7 mouse cellular contexts compared by ENCODE assay signal in the genomic region with DNA sequence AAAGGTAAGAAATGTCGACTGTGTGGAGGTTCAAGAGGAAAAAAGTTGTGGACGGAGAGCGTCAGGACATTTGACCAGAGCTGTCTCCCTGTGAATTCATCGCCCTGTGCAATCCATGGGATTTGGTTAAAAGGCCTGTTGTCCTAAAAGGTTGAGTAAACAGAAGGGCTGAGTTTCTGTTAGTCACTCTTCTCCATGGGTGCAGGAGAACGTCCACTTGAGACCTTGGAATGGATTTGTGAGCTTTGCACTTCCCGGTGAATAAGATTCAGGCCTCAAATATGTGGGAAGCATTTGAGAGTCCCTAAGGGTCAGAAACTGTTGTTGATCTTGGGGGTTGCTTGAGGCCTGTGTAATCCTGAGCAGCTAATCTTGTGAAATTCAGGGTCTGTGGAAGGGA. TPM values are rescaled to one million over a fixed set of nuclear protein-coding genes. Genes with fewer than 3 reads are reported as not detected.
DNase-seq lines count a peak whose midpoint lies in the region; ATAC-seq and TF ChIP-seq lines count a peak whose summit lies in the region.

No protein-coding gene starts in this region.

- no peak overlapping the region for H3K27ac ChIP-seq in left cerebral cortex, adult 2 months
- H3K27ac ChIP-seq in embryonic facial prominence, embryonic 13.5 days: no peak overlapping the region
- no peak overlapping the region for H3K27ac ChIP-seq in intestine, embryonic 16.5 days (ENCODE audit: low read length)
- no peak overlapping the region for H3K27ac ChIP-seq in neural tube, embryonic 14.5 days (ENCODE audit: low read depth, low read length)

- no peaks in the 10 kb centered on the region for H3K27me3 ChIP-seq in embryonic facial prominence, embryonic 13.5 days
- no peaks in the 10 kb centered on the region for H3K27me3 ChIP-seq in intestine, embryonic 16.5 days (replicated peaks; ENCODE audit: control insufficient read depth, insufficient read depth, low read length)
- no peaks in the 10 kb centered on the region for H3K27me3 ChIP-seq in neural tube, embryonic 14.5 days (ENCODE audit: control insufficient read depth, insufficient read depth, low read length)

- no peak for DNase-seq in left cerebral cortex, adult 2 months (ENCODE audit: extremely low spot score in 1 of 2, low spot score in 2 of 2)
- DNase-seq in left cerebral cortex, postnatal 4 days: no peak
- DNase-seq in urinary bladder, postnatal 10 days (ENCODE audit: low spot score): no peak

- 0 out of 2 replicates have a peak overlapping the region, but pooled peaks have one; percentile 84 for H3K9ac ChIP-seq in embryonic facial prominence, embryonic 13.5 days
- peak overlapping the region; percentile 14; the same call in 1 of the 2 replicates for H3K9ac ChIP-seq in intestine, embryonic 16.5 days (ENCODE audit: low read depth, low read length)
- H3K9ac ChIP-seq in neural tube, embryonic 14.5 days (replicated peaks; ENCODE audit: low read depth, low read length): 0 out of 2 replicates have a peak overlapping the region, but pooled peaks have one; percentile 3

- peaks cover 12% of the 10 kb centered on the region for H3K4me1 ChIP-seq in embryonic facial prominence, embryonic 13.5 days
- H3K4me1 ChIP-seq in intestine, embryonic 16.5 days (ENCODE audit: control insufficient read depth, insufficient read depth, low read length): peaks cover 6% of the 10 kb centered on the region
- H3K4me1 ChIP-seq in neural tube, embryonic 14.5 days (ENCODE audit: control insufficient read depth, insufficient read depth, low read length): peaks cover 5% of the 10 kb centered on the region; the same call in 1 of the 2 replicates

- H3K9me3 ChIP-seq in embryonic facial prominence, embryonic 13.5 days: no peaks in the 10 kb centered on the region
- no peaks in the 10 kb centered on the region for H3K9me3 ChIP-seq in intestine, embryonic 16.5 days (ENCODE audit: control insufficient read depth, low read length)
- no peaks in the 10 kb centered on the region for H3K9me3 ChIP-seq in neural tube, embryonic 14.5 days (ENCODE audit: control insufficient read depth, low read length)

- no peak for ATAC-seq in embryonic facial prominence, embryonic 13.5 days (ENCODE audit: insufficient number of reproducible peaks, insufficient read depth, low FRiP score, low TSS enrichment, low read depth)
- no peak for ATAC-seq in intestine, embryonic 16.5 days
- no peak for ATAC-seq in neural tube, embryonic 14.5 days (ENCODE audit: low read depth)
- no peak for ATAC-seq in monocyte, adult 5-6 weeks (replicated peaks; ENCODE audit: insufficient number of reproducible peaks, low FRiP score, low TSS enrichment, poor library complexity, severe bottlenecking)

- intact Hi-C loops in left cerebral cortex, adult 2 months (cut with DNase I): no loop called here
- intact Hi-C loops in left cerebral cortex, postnatal 4 days (cut with DNase I): no loop called here

- peak overlapping the region; percentile 89 for H3K4me2 ChIP-seq in embryonic facial prominence, embryonic 13.5 days
- peak overlapping the region; percentile 51 for H3K4me2 ChIP-seq in intestine, embryonic 16.5 days (ENCODE audit: low read depth, low read length)
- peak overlapping the region; percentile 92 for H3K4me2 ChIP-seq in neural tube, embryonic 14.5 days (ENCODE audit: low read depth, low read length)

- TF ChIP-seq CTCF in left cerebral cortex, adult 2 months (IDR thresholded peaks at IDR 0.05): no peak

- 80% methylated on average over 6 of the region's 6 CpGs for WGBS in embryonic facial prominence, embryonic 13.5 days
- 69% methylated on average over 6 of the region's 6 CpGs for WGBS in intestine, embryonic 16.5 days
- 85% methylated on average over 6 of the region's 6 CpGs for WGBS in neural tube, embryonic 14.5 days

- no peaks in the 10 kb centered on the region for H3K36me3 ChIP-seq in embryonic facial prominence, embryonic 13.5 days
- H3K36me3 ChIP-seq in intestine, embryonic 16.5 days (ENCODE audit: control insufficient read depth, insufficient read depth, low read length): no peaks in the 10 kb centered on the region
- no peaks in the 10 kb centered on the region for H3K36me3 ChIP-seq in neural tube, embryonic 14.5 days (ENCODE audit: control insufficient read depth, insufficient read depth, low read length)

- peak overlapping the region; percentile 61; the same call in 1 of the 2 replicates for H3K4me3 ChIP-seq in left cerebral cortex, adult 2 months
- peak overlapping the region; percentile 81; the same call in 1 of the 2 replicates for H3K4me3 ChIP-seq in embryonic facial prominence, embryonic 13.5 days
- H3K4me3 ChIP-seq in intestine, embryonic 16.5 days (ENCODE audit: low read length): peak overlapping the region; percentile 86
- no peak overlapping the region for H3K4me3 ChIP-seq in neural tube, embryonic 14.5 days (ENCODE audit: low read depth, low read length)

RNA-seq across cellular contexts. Expression of gene Arfgef2, which starts 1.4 kb away (rescaled TPM):
- 10 to 100 TPM; 62.3 to 66.2 TPM for total RNA-seq in left cerebral cortex, adult 2 months (2021)
- 10 to 100 TPM; 34.4 to 35.3 TPM for total RNA-seq in left cerebral cortex, postnatal 4 days (2021)
- 3.5 and 3.7 TPM in 2 replicates for polyA plus RNA-seq in embryonic facial prominence, embryonic 13.5 days (2015; fragmentation: Nextera tagmentation; extraction: Ambion mirVana)
- 6.1 and 8.4 TPM in 2 replicates for polyA plus RNA-seq in intestine, embryonic 16.5 days (2015; fragmentation: Nextera tagmentation; extraction: Ambion mirVana)
- 5.6 and 8.0 TPM in 2 replicates for polyA plus RNA-seq in neural tube, embryonic 14.5 days (2014; fragmentation: Nextera tagmentation; extraction: Ambion mirVana)
- total RNA-seq in monocyte, adult 5-6 weeks (2017): 17.1 to 25.1 TPM (median 24.6 TPM) in 3 replicates

RNA-seq across cellular contexts. Expression of gene Trp53rkb, which starts 14.5 kb away (rescaled TPM):
- 1 to 10 TPM; 5.3 to 6.4 TPM for total RNA-seq in left cerebral cortex, adult 2 months (2021)
- total RNA-seq in left cerebral cortex, postnatal 4 days (2021): 10 to 100 TPM in 1 of 2 experiments, 1 to 10 TPM in 1; 7.7 to 12.1 TPM
- 10.4 and 11.3 TPM in 2 replicates for polyA plus RNA-seq in embryonic facial prominence, embryonic 13.5 days (2015; fragmentation: Nextera tagmentation; extraction: Ambion mirVana)
- 5.7 and 6.1 TPM in 2 replicates for polyA plus RNA-seq in intestine, embryonic 16.5 days (2015; fragmentation: Nextera tagmentation; extraction: Ambion mirVana)
- polyA plus RNA-seq in neural tube, embryonic 14.5 days (2014; fragmentation: Nextera tagmentation; extraction: Ambion mirVana): 9.4 and 9.8 TPM in 2 replicates
- 1.6 to 13.4 TPM (median 3.3 TPM) in 3 replicates for total RNA-seq in monocyte, adult 5-6 weeks (2017)

Comparison
In these comparisons a context has a peak if more than half of its experiments do, and no peak if none do; other contexts are left out.
1. H3K9ac ChIP-seq: peak in every context shown above with its lines; median percentile 84 in embryonic facial prominence, embryonic 13.5 days; 14 in intestine, embryonic 16.5 days; 3 in neural tube, embryonic 14.5 days.